ENCODE assay signal across 14 mouse cellular contexts in the genomic region with DNA sequence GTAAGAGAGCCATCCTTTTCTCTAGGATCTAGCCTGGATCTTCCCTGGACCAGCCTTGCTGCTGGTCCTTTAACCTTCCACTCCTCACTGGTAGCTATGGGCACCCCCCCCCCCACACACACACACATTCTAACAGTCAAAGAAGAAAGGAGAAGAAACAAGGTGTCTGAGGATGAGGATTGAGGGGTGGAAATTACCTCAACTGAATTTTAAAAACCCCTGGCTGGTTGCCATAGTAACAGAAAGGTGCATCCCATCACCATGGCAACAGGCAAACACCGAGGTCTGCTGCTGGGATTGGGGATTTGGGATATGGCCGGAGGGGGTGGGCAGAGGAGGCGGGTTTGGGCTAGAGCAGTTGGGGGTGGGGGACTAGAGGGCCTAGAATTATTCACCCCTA. TPM values are rescaled to one million over a fixed set of nuclear protein-coding genes. Genes with fewer than 3 reads are reported as not detected.
DNase-seq lines count a peak whose midpoint lies in the region; ATAC-seq and TF ChIP-seq lines count a peak whose summit lies in the region.
"Had no signal": no experiment of that assay in that cellular context is flagged by ENCODE, and none has a peak within 500 bp of the region (broad histone marks: within the 10 kb centered on the region; RNA-seq: fewer than 3 reads in every experiment).

No protein-coding gene starts in this region.

- peak; percentile 14 for ATAC-seq in forebrain, embryonic 13.5 days
- peak; percentile 43; the same call in 1 of the 2 replicates for ATAC-seq in hindbrain, postnatal 0 days
- ATAC-seq in midbrain, embryonic 16.5 days: peak; percentile 66
- ATAC-seq in liver, embryonic 11.5 days (replicated peaks; ENCODE audit: low FRiP score): no peak

- DNase-seq in brain, embryonic 14.5 days (ENCODE audit: low read depth): peak; percentile 84
- peak; percentile 86 for DNase-seq in hindbrain, postnatal 0 days (ENCODE audit: low spot score)
- DNase-seq in lung, postnatal 14 days: no peak
- DNase-seq in spleen, postnatal 4 days (ENCODE audit: low spot score in 2 of 2): no peak
- DNase-seq in liver, embryonic 11.5 days (ENCODE audit: low spot score): no peak
- DNase-seq: adrenal gland, postnatal 36 days; cerebellum, adult 9-11 months; lung, adult 2 months had no signal

- H3K36me3 ChIP-seq in forebrain, embryonic 13.5 days (ENCODE audit: poor library complexity, severe bottlenecking): no peaks in the 10 kb centered on the region
- H3K36me3 ChIP-seq in hindbrain, postnatal 0 days (ENCODE audit: insufficient read depth, low read length): no peaks in the 10 kb centered on the region
- H3K36me3 ChIP-seq in midbrain, embryonic 16.5 days (ENCODE audit: control insufficient read depth, insufficient read depth, low read length): no peaks in the 10 kb centered on the region
- H3K36me3 ChIP-seq in liver, embryonic 11.5 days (ENCODE audit: control insufficient read depth, insufficient read depth, low read length): no peaks in the 10 kb centered on the region

- no peaks in the 10 kb centered on the region for H3K9me3 ChIP-seq in forebrain, embryonic 13.5 days (replicated peaks)
- no peaks in the 10 kb centered on the region for H3K9me3 ChIP-seq in hindbrain, postnatal 0 days (ENCODE audit: low read length)
- H3K9me3 ChIP-seq in midbrain, embryonic 16.5 days (replicated peaks; ENCODE audit: control insufficient read depth, low read length, poor library complexity, severe bottlenecking): no peaks in the 10 kb centered on the region
- H3K9me3 ChIP-seq in liver, embryonic 11.5 days (ENCODE audit: control insufficient read depth, low read length): no peaks in the 10 kb centered on the region
- H3K9me3 ChIP-seq: megakaryocyte, embryonic 14.5 days had no signal

- WGBS in forebrain, embryonic 13.5 days: 5% methylated on average over 3 of the region's 3 CpGs
- WGBS in hindbrain, postnatal 0 days: 12% methylated on average over 3 of the region's 3 CpGs
- 6% methylated on average over 3 of the region's 3 CpGs for whole genome bisulfite sequencing in midbrain, embryonic 16.5 days
- WGBS in liver, embryonic 11.5 days: 46% methylated on average over 3 of the region's 3 CpGs

- H3K4me3 ChIP-seq in forebrain, embryonic 13.5 days: no peak overlapping the region
- no peak overlapping the region for H3K4me3 ChIP-seq in hindbrain, postnatal 0 days (ENCODE audit: low read length)
- no peak overlapping the region for H3K4me3 ChIP-seq in midbrain, embryonic 16.5 days (ENCODE audit: low read depth, low read length)
- H3K4me3 ChIP-seq in liver, embryonic 11.5 days (ENCODE audit: low read depth, low read length): no peak overlapping the region
- H3K4me3 ChIP-seq: left cerebral cortex, adult 2 months; megakaryocyte, embryonic 14.5 days had no signal

- TF ChIP-seq POLR2A in brain, embryonic 14.5 days (IDR thresholded peaks at IDR 0.05; ENCODE audit: borderline replicate concordance, extremely low read depth, insufficient read depth, insufficient read length, poor library complexity, severe bottlenecking): no peak

- H3K4me1 ChIP-seq in forebrain, embryonic 13.5 days: peaks cover 48% of the 10 kb centered on the region
- H3K4me1 ChIP-seq in hindbrain, postnatal 0 days (ENCODE audit: insufficient read depth, low read length): peaks cover 15% of the 10 kb centered on the region
- H3K4me1 ChIP-seq in midbrain, embryonic 16.5 days (ENCODE audit: control insufficient read depth, insufficient read depth, low read length): peaks cover 48% of the 10 kb centered on the region
- H3K4me1 ChIP-seq in liver, embryonic 11.5 days (replicated peaks; ENCODE audit: control insufficient read depth, insufficient read depth, low read length): peaks cover 18% of the 10 kb centered on the region

- no peak for TF ChIP-seq CTCF in brain, embryonic 14.5 days (IDR thresholded peaks at IDR 0.05; ENCODE audit: borderline replicate concordance, extremely low read depth, insufficient read depth, insufficient read length)
- no peak for TF ChIP-seq CTCF in hindbrain, postnatal 0 days (IDR thresholded peaks at IDR 0.05; ENCODE audit: low read depth)

- no peaks in the 10 kb centered on the region for H3K27me3 ChIP-seq in forebrain, embryonic 13.5 days
- no peaks in the 10 kb centered on the region for H3K27me3 ChIP-seq in hindbrain, postnatal 0 days (ENCODE audit: insufficient read depth, low read length)
- no peaks in the 10 kb centered on the region for H3K27me3 ChIP-seq in midbrain, embryonic 16.5 days (ENCODE audit: control insufficient read depth, insufficient read depth, low read depth, low read length)
- peaks cover 4% of the 10 kb centered on the region; the same call in 1 of the 2 replicates for H3K27me3 ChIP-seq in liver, embryonic 11.5 days (replicated peaks; ENCODE audit: control insufficient read depth, insufficient read depth, low read length)

- no peak overlapping the region for H3K9ac ChIP-seq in forebrain, embryonic 13.5 days
- H3K9ac ChIP-seq in hindbrain, postnatal 0 days (replicated peaks; ENCODE audit: low read length): no peak overlapping the region
- H3K9ac ChIP-seq in midbrain, embryonic 16.5 days (ENCODE audit: low read depth, low read length): 0 out of 2 replicates have a peak overlapping the region, but pooled peaks have one; percentile 21
- no peak overlapping the region for H3K9ac ChIP-seq in liver, embryonic 11.5 days (ENCODE audit: low read depth, low read length)

- peak overlapping the region; percentile 57; the same call in 1 of the 2 replicates for H3K27ac ChIP-seq in forebrain, embryonic 13.5 days
- peak overlapping the region; percentile 17 for H3K27ac ChIP-seq in hindbrain, postnatal 0 days
- peak overlapping the region; percentile 92 for H3K27ac ChIP-seq in midbrain, embryonic 16.5 days (ENCODE audit: low read length)
- H3K27ac ChIP-seq in liver, embryonic 11.5 days (ENCODE audit: low read depth, low read length): no peak overlapping the region
- H3K27ac ChIP-seq: left cerebral cortex, adult 2 months had no signal

- H3K4me2 ChIP-seq in forebrain, embryonic 13.5 days: peak overlapping the region; percentile 12; the same call in 1 of the 2 replicates
- H3K4me2 ChIP-seq in hindbrain, postnatal 0 days (ENCODE audit: low read depth, low read length): no peak overlapping the region
- peak overlapping the region; percentile 27 for H3K4me2 ChIP-seq in midbrain, embryonic 16.5 days (ENCODE audit: low read length)
- H3K4me2 ChIP-seq in liver, embryonic 11.5 days: no peak overlapping the region

RNA-seq across cellular contexts. Expression of gene Sema3f, which starts 19.4 kb away (rescaled TPM):
- polyA plus RNA-seq in brain, embryonic 14.5 days (2012; rRNA removed): 163 and 176 TPM in 2 replicates
- polyA plus RNA-seq in forebrain, embryonic 13.5 days (2015; fragmentation: Nextera tagmentation; extraction: Ambion mirVana): 6.8 and 7.7 TPM in 2 replicates
- total RNA-seq in hindbrain, postnatal 0 days (2014; rRNA removed): 65.4 and 81.3 TPM in 2 replicates
- polyA plus RNA-seq in hindbrain, postnatal 0 days (2015; fragmentation: Nextera tagmentation; extraction: Ambion mirVana): 7.5 and 8.7 TPM in 2 replicates
- 16.6 and 19.2 TPM in 2 replicates for polyA plus RNA-seq in midbrain, embryonic 16.5 days (2015; fragmentation: Nextera tagmentation; extraction: Ambion mirVana)
- polyA plus RNA-seq in liver, embryonic 11.5 days (2014; fragmentation: Nextera tagmentation; extraction: Ambion mirVana): 5.9 and 6.2 TPM in 2 replicates

RNA-seq across cellular contexts. Expression of gene Rbm5, which starts 41.1 kb away (rescaled TPM):
- polyA plus RNA-seq in brain, embryonic 14.5 days (2012; rRNA removed): 183 and 228 TPM in 2 replicates
- 256 and 261 TPM in 2 replicates for polyA plus RNA-seq in forebrain, embryonic 13.5 days (2015; fragmentation: Nextera tagmentation; extraction: Ambion mirVana)
- total RNA-seq in hindbrain, postnatal 0 days (2014; rRNA removed): 85.5 and 149 TPM in 2 replicates
- polyA plus RNA-seq in hindbrain, postnatal 0 days (2015; fragmentation: Nextera tagmentation; extraction: Ambion mirVana): 142 and 148 TPM in 2 replicates
- 239 and 270 TPM in 2 replicates for polyA plus RNA-seq in midbrain, embryonic 16.5 days (2015; fragmentation: Nextera tagmentation; extraction: Ambion mirVana)
- 115 and 123 TPM in 2 replicates for polyA plus RNA-seq in liver, embryonic 11.5 days (2014; fragmentation: Nextera tagmentation; extraction: Ambion mirVana)

RNA-seq across cellular contexts. Expression of gene Gnat1, which starts 50.2 kb away (rescaled TPM):
- polyA plus RNA-seq in brain, embryonic 14.5 days (2012; rRNA removed): 0.39 and 0.48 TPM in 2 replicates
- polyA plus RNA-seq in forebrain, embryonic 13.5 days (2015; fragmentation: Nextera tagmentation; extraction: Ambion mirVana): 1.3 and 1.8 TPM in 2 replicates
- total RNA-seq in hindbrain, postnatal 0 days (2014; rRNA removed): 0.52 TPM in 1 of 2 replicates, not detected in the other
- 2.4 and 2.7 TPM in 2 replicates for polyA plus RNA-seq in hindbrain, postnatal 0 days (2015; fragmentation: Nextera tagmentation; extraction: Ambion mirVana)
- polyA plus RNA-seq in midbrain, embryonic 16.5 days (2015; fragmentation: Nextera tagmentation; extraction: Ambion mirVana): 1.6 and 2.2 TPM in 2 replicates
- 4.7 and 5.0 TPM in 2 replicates for polyA plus RNA-seq in liver, embryonic 11.5 days (2014; fragmentation: Nextera tagmentation; extraction: Ambion mirVana)
- total RNA-seq: adrenal gland, postnatal 36 days; heart, adult 8-10 months; hematopoietic stem cell, adult 5-6 weeks had no signal

Comparison
In these comparisons a context has a peak if more than half of its experiments do, and no peak if none do; other contexts are left out.
1. DNase-seq: peak in brain, embryonic 14.5 days (single experiment) and hindbrain, postnatal 0 days (single experiment); none in lung, postnatal 14 days (single experiment), spleen, postnatal 4 days (0 of 2) and liver, embryonic 11.5 days (single experiment).
2. H3K4me2 ChIP-seq: peak in forebrain, embryonic 13.5 days (single experiment) and midbrain, embryonic 16.5 days (single experiment); none in hindbrain, postnatal 0 days (single experiment) and liver, embryonic 11.5 days (single experiment).